Mouse (Mus musculus) spleen, postnatal 14 days (tissue): ENCODE results near the gene Fkbp7.
"Not testable (repeated sequence)": the region's sequence is repeated elsewhere in the genome, so short reads cannot be mapped to it uniquely, and the experiment has no call there.

ENCODE experiments used
- DNase-seq, 2 experiments: peaks; one replicate each; pipeline ENCODE4 v3.0.0; 2021 to 2022; ENCODE audit warnings: low spot score in 2 of 2

Gene Fkbp7

GRCm38 (mm10) chr2:76667200-76667599 lies 5.7 kb downstream of the Fkbp7 start:
- DNase-seq, result no peak

- DNase-seq, result no peak
Measured at GRCm38 (mm10) chr2:76665531-76665930, 7.4 kb downstream of the Fkbp7 start.

GRCm38 (mm10) chr2:76659419-76659818 lies 13.5 kb downstream of the Fkbp7 start:
- DNase-seq, result no peak

GRCm38 (mm10) chr2:76658551-76658950 lies 14.4 kb downstream of the Fkbp7 start:
- DNase-seq, result no peak

- no peak for DNase-seq
Measured at GRCm38 (mm10) chr2:76655982-76656381, 16.9 kb downstream of the Fkbp7 start.

GRCm38 (mm10) chr2:76655444-76655843 lies 17.5 kb downstream of the Fkbp7 start:
- DNase-seq, result no peak

- no peak for DNase-seq
Measured at GRCm38 (mm10) chr2:76654646-76655045, 18.3 kb downstream of the Fkbp7 start.

GRCm38 (mm10) chr2:76653070-76653469 lies 19.8 kb downstream of the Fkbp7 start:
- no peak for DNase-seq

GRCm38 (mm10) chr2:76648666-76649141 lies 24.2 kb downstream of the Fkbp7 start:
- DNase-seq, result no peak

GRCm38 (mm10) chr2:76647883-76648570 lies 24.9 kb downstream of the Fkbp7 start, which contains the start of the genes Prkra and Pjvk:
Prkra (minus strand) TSS chr2:76648015.
Pjvk (plus strand) TSS chr2:76648476.
- peak; percentile 70 to 75 for DNase-seq

- DNase-seq, result peak in 1 of 2 experiments; percentile 2
Measured at GRCm38 (mm10) chr2:76647441-76647869, 25.5 kb downstream of the Fkbp7 start.

GRCm38 (mm10) chr2:76643801-76644200 lies 29.1 kb downstream of the Fkbp7 start:
- DNase-seq, result no peak

GRCm38 (mm10) chr2:76639637-76640036 lies 33.3 kb downstream of the Fkbp7 start:
- no peak for DNase-seq

- no peak for DNase-seq
Measured at GRCm38 (mm10) chr2:76631600-76631999, 41.3 kb downstream of the Fkbp7 start.

GRCm38 (mm10) chr2:76630293-76630692 lies 42.6 kb downstream of the Fkbp7 start:
- no peak for DNase-seq

- not testable (repeated sequence) for DNase-seq
Measured at GRCm38 (mm10) chr2:76622316-76622715, 50.6 kb downstream of the Fkbp7 start.

- DNase-seq, result no peak
Measured at GRCm38 (mm10) chr2:76621724-76622123, 51.2 kb downstream of the Fkbp7 start.

GRCm38 (mm10) chr2:76620188-76620587 lies 52.7 kb downstream of the Fkbp7 start:
- no peak for DNase-seq

GRCm38 (mm10) chr2:76618078-76618477 lies 54.8 kb downstream of the Fkbp7 start:
- no peak for DNase-seq
